Mouse (Mus musculus) frontal cortex, postnatal 36 days (tissue): ENCODE measurements around the gene Trpv1.
A peak's percentile ranks its signal among the peaks of the same experiment; 100 is the strongest.

Experiments
- DNase-seq, 2 experiments: peaks; one replicate each; pipeline ENCODE4 v3.0.0; 2022; ENCODE audit warnings: low spot score in 2 of 2

The Trpv1 gene

GRCm38 (mm10) chr11:73235990-73236701 is 2.1 kb downstream of the Trpv1 start:
- no peak for DNase-seq

- no peak for DNase-seq
Observed at GRCm38 (mm10) chr11:73236731-73237130, 2.6 kb downstream of the Trpv1 start.

DNA sequence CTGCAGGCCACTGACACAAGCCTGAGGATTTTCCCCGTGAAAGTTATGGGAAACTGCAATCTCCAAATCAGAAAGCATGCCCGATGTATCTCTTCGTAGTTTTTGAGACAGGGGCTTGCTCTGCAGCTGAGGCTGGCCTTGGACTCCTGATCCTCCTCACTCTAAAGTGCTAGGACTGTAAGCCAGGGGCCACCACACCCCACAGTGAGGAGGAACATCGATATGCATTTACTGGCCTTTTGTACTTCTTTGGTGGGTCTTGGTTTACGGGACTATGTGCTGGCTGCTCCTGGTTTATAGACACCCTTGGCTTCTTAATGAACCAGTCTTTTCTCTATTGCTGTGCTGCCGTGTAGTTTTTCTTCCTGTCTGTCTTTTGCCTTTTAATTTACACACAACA is 8.1 kb downstream of the Trpv1 start:
- no peak for DNase-seq

- no peak for DNase-seq
Observed at GRCm38 (mm10) chr11:73242777-73243176, 8.7 kb downstream of the Trpv1 start.

DNA sequence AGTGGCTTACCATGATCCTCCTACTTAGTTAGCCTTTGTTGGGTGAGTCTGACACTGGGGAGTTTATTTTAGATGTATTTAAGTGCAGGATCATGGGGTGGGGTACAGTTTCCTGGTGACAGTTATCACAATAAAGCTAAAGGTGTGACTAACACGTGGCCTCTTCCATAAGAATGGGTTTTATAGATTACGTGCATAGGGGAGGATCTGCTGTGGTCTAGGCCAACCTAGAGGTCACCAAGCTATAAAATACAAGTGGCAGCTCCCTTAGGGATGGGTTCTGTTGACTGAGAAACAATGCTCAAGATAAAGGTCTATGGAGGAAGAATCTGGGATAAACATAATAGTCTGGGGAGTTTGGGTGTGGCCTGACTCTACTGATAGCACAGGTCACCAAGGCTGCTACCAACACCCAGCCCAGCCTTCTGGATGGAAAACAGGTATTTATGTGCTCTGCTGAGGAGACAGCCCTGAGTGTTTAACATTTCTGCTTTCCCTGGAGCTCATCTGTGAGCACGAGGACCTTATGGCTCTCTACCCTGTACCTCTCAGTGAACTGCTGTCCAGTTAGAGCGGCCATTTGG is 23.4 kb downstream of the Trpv1 start:
- no peak for DNase-seq

- no peak for DNase-seq
Observed at GRCm38 (mm10) chr11:73258664-73259063, 24.6 kb downstream of the Trpv1 start.

GRCm38 (mm10) chr11:73260457-73260856 is 26.4 kb downstream of the Trpv1 start:
- DNase-seq = no peak

DNA sequence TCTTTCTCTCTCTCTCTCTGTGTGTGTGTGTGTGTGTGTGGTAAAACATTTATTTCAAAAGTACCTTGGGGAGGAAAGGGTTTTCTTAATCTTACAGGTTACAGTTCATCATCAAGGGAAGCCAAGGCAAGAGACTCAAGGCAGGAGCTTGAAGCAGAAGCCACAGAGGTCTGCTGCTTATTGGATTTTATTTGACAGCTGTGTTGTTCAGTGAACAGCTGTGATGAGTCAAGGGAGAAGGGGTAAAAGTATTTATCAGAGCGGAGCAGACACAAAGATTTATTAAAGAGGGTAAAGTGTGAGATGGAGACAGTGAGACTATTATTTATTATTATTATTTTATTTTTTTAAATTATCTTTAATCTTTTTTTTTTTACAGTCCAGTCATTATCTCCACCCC is 27.3 kb downstream of the Trpv1 start:
- DNase-seq = no peak

DNA sequence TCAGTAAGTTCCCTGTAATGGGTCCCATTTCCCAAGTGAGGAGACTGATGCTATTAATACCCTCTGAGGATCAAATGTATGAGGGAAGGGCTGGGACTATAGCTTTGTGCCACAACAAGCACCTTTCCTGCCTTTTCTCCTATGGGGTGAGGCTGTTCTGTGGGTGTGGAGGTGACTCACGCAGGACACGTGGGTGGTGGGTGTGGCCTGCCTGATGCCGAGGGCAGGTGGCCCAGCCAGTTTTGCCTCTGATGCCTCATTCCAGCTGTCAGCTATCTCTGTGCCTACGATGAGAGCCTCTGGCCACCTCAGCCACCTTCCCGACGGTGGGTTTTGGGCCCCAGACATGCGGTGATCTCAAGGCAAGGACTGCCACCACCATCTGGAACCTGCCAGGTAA is 33.2 kb downstream of the Trpv1 start, which contains the start of gene Trpv3:
Gene Trpv3, plus strand, starts transcription at position 122 of the 400 bp plus-strand sequence.
- DNase-seq = no peak

DNA sequence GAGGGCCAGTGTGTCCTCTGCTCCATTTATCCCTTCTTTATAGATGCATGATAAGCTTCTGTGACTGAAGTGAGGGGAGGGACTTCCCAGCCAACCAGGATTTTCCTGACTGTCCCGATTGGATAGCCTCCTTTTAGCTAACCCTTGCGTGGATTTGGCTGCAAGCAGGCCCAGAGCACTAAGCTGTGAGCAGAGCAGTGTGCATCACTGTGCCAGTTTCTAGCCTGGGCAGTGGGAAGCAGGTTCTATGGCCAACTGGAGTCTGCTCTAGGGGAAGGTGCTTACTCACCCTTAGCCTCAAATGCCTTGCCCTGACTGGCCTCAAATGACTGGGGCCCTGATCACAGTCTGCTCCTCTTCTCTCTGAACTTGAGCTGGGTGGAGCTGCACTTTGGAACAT is 40.7 kb downstream of the Trpv1 start:
- DNase-seq = no peak

DNA sequence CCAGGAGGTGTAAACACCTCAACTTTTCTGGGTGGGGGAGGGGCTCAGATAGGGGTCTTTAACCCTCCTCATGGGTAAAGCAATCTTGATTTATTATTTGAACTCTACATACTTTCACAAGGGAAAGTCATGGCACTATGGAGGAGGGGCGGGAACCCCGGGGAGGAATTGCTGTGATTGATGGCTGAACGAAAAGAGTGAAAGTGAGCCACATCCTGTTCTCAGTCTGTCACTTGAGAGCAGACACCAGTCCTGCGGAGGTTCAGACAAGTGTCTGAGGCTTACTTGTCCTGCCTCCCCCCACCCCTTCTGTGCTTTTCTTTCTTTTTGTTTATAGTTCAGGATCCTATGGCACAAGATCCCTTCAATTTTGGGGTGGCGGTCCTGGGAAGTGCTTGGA is 46.6 kb downstream of the Trpv1 start:
- DNase-seq = no peak

GRCm38 (mm10) chr11:73281528-73282027 is 47.5 kb downstream of the Trpv1 start:
- peak; percentile 72 to 87 for DNase-seq

DNA sequence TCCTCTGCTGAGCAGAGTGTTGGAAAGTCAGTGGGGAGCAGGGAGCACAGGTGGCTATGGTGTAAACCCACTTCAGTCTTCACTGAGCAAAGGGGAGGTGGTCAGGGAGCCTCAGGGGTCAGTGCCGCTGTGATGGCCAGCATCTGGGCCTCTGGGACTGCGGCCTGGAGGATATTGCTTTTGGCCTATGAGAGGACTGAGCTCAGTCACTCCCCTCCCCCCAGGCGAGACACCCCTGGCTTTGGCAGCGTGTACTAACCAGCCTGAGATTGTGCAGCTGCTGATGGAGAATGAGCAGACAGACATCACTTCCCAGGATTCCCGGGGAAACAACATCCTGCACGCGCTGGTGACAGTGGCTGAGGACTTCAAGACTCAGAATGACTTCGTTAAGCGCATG is 49.3 kb downstream of the Trpv1 start:
- no peak for DNase-seq

DNA sequence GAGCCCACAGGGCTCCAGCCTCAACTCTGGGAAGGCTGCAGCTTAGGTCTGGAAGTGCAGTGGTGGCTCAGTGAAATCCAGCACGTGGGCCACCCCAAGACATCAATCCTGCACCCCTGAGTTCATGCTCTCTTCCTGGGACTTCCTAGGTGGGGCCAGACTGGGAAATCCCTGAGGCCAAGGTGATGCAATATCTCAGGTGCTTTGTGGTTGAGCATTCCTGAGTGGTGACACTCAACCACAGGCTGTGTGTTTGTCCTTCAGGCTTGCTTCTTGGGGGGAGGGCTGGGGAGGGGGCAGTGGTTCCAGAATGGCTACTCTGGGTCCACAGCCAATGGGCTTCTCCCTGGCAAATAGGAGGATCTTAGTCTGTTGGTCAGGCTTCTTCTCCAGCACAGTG is 49.8 kb downstream of the Trpv1 start:
- DNase-seq = no peak

GRCm38 (mm10) chr11:73284351-73284750 is 50.3 kb downstream of the Trpv1 start:
- no peak for DNase-seq

GRCm38 (mm10) chr11:73289621-73290020 is 55.5 kb downstream of the Trpv1 start:
- DNase-seq = no peak

DNA sequence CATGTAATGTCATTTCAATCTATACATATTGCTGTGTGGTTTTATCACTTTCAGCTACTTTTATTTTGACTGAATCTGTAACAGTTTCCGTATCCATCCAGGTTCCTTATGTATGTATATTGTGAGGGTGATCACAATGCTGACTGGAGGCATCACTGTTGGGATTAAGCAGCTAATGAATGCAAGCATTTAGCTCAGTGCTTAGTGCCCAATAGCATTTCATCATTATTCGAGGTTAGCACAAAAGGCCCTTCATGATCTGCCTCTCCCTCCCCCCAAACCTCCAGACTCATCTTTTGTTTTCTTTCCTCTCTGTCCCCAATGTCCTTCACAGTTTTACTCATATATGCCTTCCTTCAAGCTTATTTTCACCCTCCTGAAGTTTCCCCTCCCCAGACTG is 69.0 kb downstream of the Trpv1 start:
- DNase-seq = no peak
